Mouse (Mus musculus) stomach, embryonic 16.5 days (tissue): ENCODE data around the gene Olfr30. TPM values are rescaled to one million over a fixed set of nuclear protein-coding genes. Genes with fewer than 3 reads are reported as not detected.
"Not testable (repeated sequence)": the region's sequence is repeated elsewhere in the genome, so short reads cannot be mapped to it uniquely, and the experiment has no call there.

Experiments
- ATAC-seq: fragments of 200-750 bp; cut with Nextera tagmentation; 2 replicates; pipeline ENCODE4 v1.8.0; 2017; ENCODE audit warnings: moderate number of reproducible peaks, moderate TSS enrichment; ENCODE audit not compliant: insufficient read depth, low FRiP score
- H3K27ac ChIP-seq: fragments of 300-500 bp; sonication (generic); 2 replicates; pipeline ENCODE4 v1.5.1; 2014; ENCODE audit warnings: low read length
- H3K27me3 ChIP-seq: fragments of 300-500 bp; sonication (generic); 2 replicates; pipeline ENCODE4 v1.6.1; 2014; ENCODE audit warnings: low read length, control low read depth, mixed read lengths; ENCODE audit not compliant: control insufficient read depth, insufficient read depth
- H3K36me3 ChIP-seq: fragments of 300-500 bp; sonication (generic); 2 replicates; pipeline ENCODE4 v1.6.1; 2014; ENCODE audit warnings: low read length; ENCODE audit not compliant: control insufficient read depth, insufficient read depth
- H3K4me1 ChIP-seq: fragments of 300-500 bp; sonication (generic); 2 replicates; pipeline ENCODE4 v1.6.1; 2014; ENCODE audit warnings: low read length, control low read depth, mixed read lengths; ENCODE audit not compliant: control insufficient read depth, insufficient read depth
- H3K4me2 ChIP-seq: fragments of 300-500 bp; sonication (generic); 2 replicates; pipeline ENCODE4 v1.6.1; 2014; ENCODE audit warnings: low read depth, low read length, mixed read lengths
- H3K4me3 ChIP-seq: fragments of 300-500 bp; sonication (generic); replicated peaks from 2 replicates; pipeline ENCODE4 v1.5.1; 2014; ENCODE audit warnings: mild to moderate bottlenecking, low read length
- H3K9ac ChIP-seq: fragments of 300-500 bp; sonication (generic); 2 replicates; pipeline ENCODE4 v1.6.1; 2014; ENCODE audit warnings: low read length
- H3K9me3 ChIP-seq: fragments of 300-500 bp; sonication (generic); replicated peaks from 2 replicates; pipeline ENCODE4 v1.6.1; 2016; ENCODE audit warnings: low read length, control low read depth; ENCODE audit not compliant: control insufficient read depth
- WGBS: fragments of 180-500 bp; shearing (Covaris S2); extraction: QIAGEN DNeasy Blood & Tissue Kit; methylation state at CpG from one replicate; pipeline ENCODE4 v1.1.7; 2014; 5-methylcytosine and 5-hydroxymethylcytosine counted together
- polyA plus RNA-seq: library from polyadenylated mRNA; unstranded; fragments of >200 nt; fragmentation: Nextera tagmentation; extraction: Ambion mirVana; gene quantifications from 2 replicates; pipeline ENCODE4 v1.2.1, GENCODE M21; 2015

Olfr30 gene
- polyA plus RNA-seq: not detected in 2 replicates

DNA sequence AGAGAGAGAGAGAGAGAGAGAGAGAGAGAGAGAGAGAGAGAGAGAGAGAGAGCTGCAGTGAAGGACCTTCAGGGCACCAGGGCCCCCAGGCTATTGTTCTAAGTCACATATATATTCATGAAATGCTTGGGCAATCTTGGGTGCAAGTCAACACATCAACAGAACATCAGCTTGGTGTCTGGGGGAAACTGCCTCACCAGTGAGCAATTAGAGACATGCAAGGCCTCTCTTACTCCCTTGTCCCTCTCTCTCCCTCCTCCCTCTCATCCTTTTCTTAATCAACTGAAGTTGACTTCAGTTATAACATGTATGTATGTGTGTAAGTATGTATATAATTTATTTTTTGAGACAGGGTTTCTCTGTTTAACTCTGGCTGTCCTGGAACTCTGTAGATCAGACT, at the start of gene Olfr30:
TSS of gene Olfr30 (minus strand) at position 101 of the 400 bp plus-strand sequence.
- Histone ChIP-seq H3K9me3 (no peaks in the 10 kb centered on the region), H3K36me3 (no peaks in the 10 kb centered on the region), H3K4me3 (no peak within 1 kb of the TSS), H3K4me1 (no peaks in the 10 kb centered on the region), H3K27ac (no peak within 1 kb of the TSS), H3K27me3 (no peaks in the 10 kb centered on the region), H3K4me2 (no peak within 1 kb of the TSS), H3K9ac (no peak within 1 kb of the TSS)
- no peak for ATAC-seq

GRCm38 (mm10) chr11:58509058-58509457, 47.0 kb upstream of the Olfr30 start:
- not testable (repeated sequence) for H3K27me3 ChIP-seq, H3K4me3 ChIP-seq, H3K9ac ChIP-seq, H3K27ac ChIP-seq, H3K9me3 ChIP-seq, H3K4me1 ChIP-seq, H3K4me2 ChIP-seq, ATAC-seq, H3K36me3 ChIP-seq
- WGBS: 85% methylated on average over 19 of the region's 19 CpGs

- ATAC-seq, H3K4me3 ChIP-seq, H3K27ac ChIP-seq, H3K9me3 ChIP-seq, H3K36me3 ChIP-seq, H3K27me3 ChIP-seq, H3K9ac ChIP-seq, H3K4me2 ChIP-seq, H3K4me1 ChIP-seq: not testable (repeated sequence)
These were observed 40.4 kb upstream of the Olfr30 start, which contains the start of gene Olfr331 for GRCm38 (mm10) chr11:58502472-58502871. Gene Olfr331, minus strand, starts transcription at chr11:58502572.

GRCm38 (mm10) chr11:58499290-58499689, 37.2 kb upstream of the Olfr30 start:
- H3K4me1 ChIP-seq: no peaks in the 10 kb centered on the region
- H3K4me2 ChIP-seq: no peak overlapping the region
- no peak for ATAC-seq

GRCm38 (mm10) chr11:58498761-58499160, 36.7 kb upstream of the Olfr30 start:
- no peaks in the 10 kb centered on the region for H3K27me3 ChIP-seq
- no peak overlapping the region for H3K9ac ChIP-seq
- no peak overlapping the region for H3K4me2 ChIP-seq
- no peaks in the 10 kb centered on the region for H3K9me3 ChIP-seq
- H3K36me3 ChIP-seq: no peaks in the 10 kb centered on the region
- H3K27ac ChIP-seq: no peak overlapping the region
- WGBS: 82% methylated on average over 9 of the region's 9 CpGs
- no peak overlapping the region for H3K4me3 ChIP-seq
- no peaks in the 10 kb centered on the region for H3K4me1 ChIP-seq
- ATAC-seq: no peak

More at GRCm38 (mm10) chr11:58499290-58499689, 37.2 kb upstream of the Olfr30 start:
- no peaks in the 10 kb centered on the region for H3K27me3 ChIP-seq
- H3K27ac ChIP-seq: no peak overlapping the region
- WGBS: 34% methylated on average over 3 of the region's 3 CpGs
- H3K9me3 ChIP-seq: no peaks in the 10 kb centered on the region
- no peak overlapping the region for H3K9ac ChIP-seq
- H3K36me3 ChIP-seq: no peaks in the 10 kb centered on the region
- H3K4me3 ChIP-seq: no peak overlapping the region

DNA sequence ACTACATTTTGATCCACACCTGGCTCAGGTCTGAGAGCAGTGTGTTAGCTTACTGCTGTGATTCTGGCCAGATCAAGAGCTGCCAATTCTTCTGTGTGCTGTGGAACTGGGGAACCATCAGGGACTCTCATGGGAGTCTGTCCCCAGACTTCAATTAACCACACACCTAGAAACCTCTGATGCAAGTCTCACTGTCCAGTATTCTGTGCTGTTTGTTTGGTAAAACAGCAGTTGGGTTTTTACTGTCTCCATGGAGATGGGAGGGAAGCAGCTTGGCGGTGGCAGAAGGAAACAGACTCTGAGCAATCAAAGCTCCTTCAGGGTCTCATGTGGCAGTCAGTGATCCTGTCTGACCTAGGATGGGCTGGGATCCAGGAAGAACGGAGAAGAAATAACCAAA, 30.4 kb upstream of the Olfr30 start, which contains the start of gene Olfr332:
TSS of gene Olfr332 (minus strand) at position 101 of the 400 bp plus-strand sequence.
- no peaks in the 10 kb centered on the region for H3K9me3 ChIP-seq
- H3K4me2 ChIP-seq: no peak within 1 kb of the TSS
- no peak within 1 kb of the TSS for H3K9ac ChIP-seq
- ATAC-seq: no peak
- no peak within 1 kb of the TSS for H3K4me3 ChIP-seq
- 70% methylated on average over 2 of the region's 2 CpGs for WGBS
- no peak within 1 kb of the TSS for H3K27ac ChIP-seq
- H3K27me3 ChIP-seq: no peaks in the 10 kb centered on the region
- no peaks in the 10 kb centered on the region for H3K36me3 ChIP-seq
- no peaks in the 10 kb centered on the region for H3K4me1 ChIP-seq

DNA sequence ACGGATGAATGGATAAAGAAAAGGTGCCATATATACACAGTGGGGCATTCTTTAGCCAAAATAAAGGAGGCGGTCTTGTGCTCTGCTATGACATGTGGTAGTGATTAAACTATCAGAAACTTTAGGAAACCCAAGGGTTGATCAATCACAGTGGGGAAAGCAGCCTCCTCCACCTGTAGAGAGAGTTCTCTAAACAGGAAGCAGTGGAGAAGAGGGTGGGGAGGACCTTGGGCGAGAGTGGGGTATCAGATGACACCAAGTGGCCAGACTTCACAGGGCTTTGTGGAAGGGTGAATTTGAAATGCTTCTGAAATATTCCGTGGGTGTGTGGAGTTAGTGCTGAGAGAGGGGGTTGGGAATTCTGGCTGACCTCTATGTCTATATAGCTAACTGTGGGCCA, 8.5 kb downstream of the Olfr30 start:
- H3K9ac ChIP-seq: no peak overlapping the region
- no peak overlapping the region for H3K4me2 ChIP-seq
- no peak overlapping the region for H3K4me3 ChIP-seq
- no peaks in the 10 kb centered on the region for H3K36me3 ChIP-seq
- no peak for ATAC-seq
- no peak overlapping the region for H3K27ac ChIP-seq
- WGBS: 43% methylated on average over 4 of the region's 4 CpGs
- no peaks in the 10 kb centered on the region for H3K9me3 ChIP-seq
- no peaks in the 10 kb centered on the region for H3K4me1 ChIP-seq
- no peaks in the 10 kb centered on the region for H3K27me3 ChIP-seq

DNA sequence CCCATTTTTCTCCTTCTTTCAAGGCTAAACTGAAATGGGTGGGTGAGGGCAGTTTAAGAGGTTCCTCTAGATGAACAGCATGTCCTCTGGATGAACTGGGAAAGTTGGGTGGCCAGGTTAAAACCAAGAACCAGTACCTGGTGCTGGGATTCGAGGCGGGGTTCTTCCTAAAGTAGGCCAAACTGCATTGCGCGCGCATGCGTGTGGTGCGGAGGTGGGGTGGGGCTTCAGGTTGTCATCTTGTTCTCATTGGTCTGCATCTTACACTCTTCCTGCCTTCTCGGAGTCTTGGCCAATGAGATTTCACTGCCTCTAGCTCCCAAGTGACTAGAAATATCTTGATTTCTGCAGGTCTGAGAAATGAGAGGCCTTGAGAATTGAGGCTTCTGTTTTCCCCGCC, 9.3 kb downstream of the Olfr30 start, which contains the start of gene Lypd9:
TSS of gene Lypd9 (minus strand) at position 165 of the 400 bp plus-strand sequence.
- H3K36me3 ChIP-seq: no peaks in the 10 kb centered on the region
- H3K27me3 ChIP-seq: no peaks in the 10 kb centered on the region
- H3K4me1 ChIP-seq: no peaks in the 10 kb centered on the region
- H3K4me2 ChIP-seq: no peak within 1 kb of the TSS
- H3K27ac ChIP-seq: no peak within 1 kb of the TSS
- H3K9me3 ChIP-seq: no peaks in the 10 kb centered on the region
- WGBS: 92% methylated on average over 9 of the region's 9 CpGs
- ATAC-seq: no peak
- H3K9ac ChIP-seq: no peak within 1 kb of the TSS
- no peak within 1 kb of the TSS for H3K4me3 ChIP-seq

- no peak overlapping the region for H3K27ac ChIP-seq
- WGBS: 26% methylated on average over 5 of the region's 5 CpGs
- ATAC-seq: no peak
- H3K9me3 ChIP-seq: no peaks in the 10 kb centered on the region
- no peak overlapping the region for H3K4me2 ChIP-seq
- no peaks in the 10 kb centered on the region for H3K27me3 ChIP-seq
- H3K4me3 ChIP-seq: no peak overlapping the region
- H3K4me1 ChIP-seq: no peaks in the 10 kb centered on the region
- no peak overlapping the region for H3K9ac ChIP-seq
- no peaks in the 10 kb centered on the region for H3K36me3 ChIP-seq
These were observed 24.2 kb downstream of the Olfr30 start for GRCm38 (mm10) chr11:58437866-58438265.

DNA sequence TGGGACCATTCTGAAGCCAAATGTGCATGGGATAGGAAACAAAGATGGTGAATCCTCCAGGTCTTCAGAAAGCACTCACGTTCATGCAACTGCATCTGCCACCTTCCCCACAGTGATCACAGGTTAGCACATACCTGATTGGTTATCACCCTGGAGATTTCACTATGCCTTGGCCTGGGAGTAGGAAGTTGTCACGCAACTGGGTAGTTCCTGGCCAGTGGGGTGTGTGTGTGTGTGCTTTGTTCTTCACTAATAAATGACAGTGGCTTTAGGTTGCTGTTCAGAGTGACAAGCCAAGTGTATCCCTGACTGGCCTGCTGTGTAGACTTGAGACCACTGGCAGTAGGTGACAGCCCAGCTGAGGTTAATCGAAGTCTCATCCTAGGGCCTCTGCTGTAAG, 29.8 kb downstream of the Olfr30 start, which contains the start of gene Gm12253:
TSS of gene Gm12253 (plus strand) at position 301 of the 400 bp plus-strand sequence.
- H3K36me3 ChIP-seq: no peaks in the 10 kb centered on the region
- H3K9ac ChIP-seq: no peak within 1 kb of the TSS
- H3K27ac ChIP-seq: no peak within 1 kb of the TSS
- ATAC-seq: no peak
- no peaks in the 10 kb centered on the region for H3K4me1 ChIP-seq
- no peaks in the 10 kb centered on the region for H3K27me3 ChIP-seq
- no peaks in the 10 kb centered on the region for H3K9me3 ChIP-seq
- H3K4me3 ChIP-seq: no peak within 1 kb of the TSS
- no peak within 1 kb of the TSS for H3K4me2 ChIP-seq
- 84% methylated on average over 3 of the region's 3 CpGs for WGBS
